Mouse (Mus musculus) stomach, embryonic 16.5 days (tissue): ENCODE results near the gene Cyld. TPM values are rescaled to one million over a fixed set of nuclear protein-coding genes. Genes with fewer than 3 reads are reported as not detected.

ENCODE experiments used
- ATAC-seq: fragments of 200-750 bp; cut with Nextera tagmentation; 2 replicates; pipeline ENCODE4 v1.8.0; 2017; ENCODE audit warnings: moderate number of reproducible peaks, moderate TSS enrichment; ENCODE audit not compliant: insufficient read depth, low FRiP score
- H3K27ac ChIP-seq: fragments of 300-500 bp; sonication (generic); 2 replicates; pipeline ENCODE4 v1.5.1; 2014; ENCODE audit warnings: low read length
- H3K27me3 ChIP-seq: fragments of 300-500 bp; sonication (generic); 2 replicates; pipeline ENCODE4 v1.6.1; 2014; ENCODE audit warnings: low read length, control low read depth, mixed read lengths; ENCODE audit not compliant: control insufficient read depth, insufficient read depth
- H3K36me3 ChIP-seq: fragments of 300-500 bp; sonication (generic); 2 replicates; pipeline ENCODE4 v1.6.1; 2014; ENCODE audit warnings: low read length; ENCODE audit not compliant: control insufficient read depth, insufficient read depth
- H3K4me1 ChIP-seq: fragments of 300-500 bp; sonication (generic); 2 replicates; pipeline ENCODE4 v1.6.1; 2014; ENCODE audit warnings: low read length, control low read depth, mixed read lengths; ENCODE audit not compliant: control insufficient read depth, insufficient read depth
- H3K4me2 ChIP-seq: fragments of 300-500 bp; sonication (generic); 2 replicates; pipeline ENCODE4 v1.6.1; 2014; ENCODE audit warnings: low read depth, low read length, mixed read lengths
- H3K4me3 ChIP-seq: fragments of 300-500 bp; sonication (generic); replicated peaks from 2 replicates; pipeline ENCODE4 v1.5.1; 2014; ENCODE audit warnings: mild to moderate bottlenecking, low read length
- H3K9ac ChIP-seq: fragments of 300-500 bp; sonication (generic); 2 replicates; pipeline ENCODE4 v1.6.1; 2014; ENCODE audit warnings: low read length
- H3K9me3 ChIP-seq: fragments of 300-500 bp; sonication (generic); replicated peaks from 2 replicates; pipeline ENCODE4 v1.6.1; 2016; ENCODE audit warnings: low read length, control low read depth; ENCODE audit not compliant: control insufficient read depth
- WGBS: fragments of 180-500 bp; shearing (Covaris S2); extraction: QIAGEN DNeasy Blood & Tissue Kit; methylation state at CpG from one replicate; pipeline ENCODE4 v1.1.7; 2014; 5-methylcytosine and 5-hydroxymethylcytosine counted together
- polyA plus RNA-seq: library from polyadenylated mRNA; unstranded; fragments of >200 nt; fragmentation: Nextera tagmentation; extraction: Ambion mirVana; gene quantifications from 2 replicates; pipeline ENCODE4 v1.2.1, GENCODE M21; 2015

The Cyld gene
- polyA plus RNA-seq, 1 experiment from 2014 or later, result 15.6 TPM

GRCm38 (mm10) chr8:88793746-88794614, 97.2 kb downstream of the Cyld start:
- H3K4me1 ChIP-seq, result 0 out of 2 replicates have a peak, but pooled peaks cover 5% of the 10 kb centered on the region
- WGBS, result 85% methylated on average over 24 of the region's 24 CpGs
- H3K9me3 ChIP-seq, result no peaks in the 10 kb centered on the region
- no peak overlapping the region for H3K4me2 ChIP-seq
- no peaks in the 10 kb centered on the region for H3K27me3 ChIP-seq
- no peak for ATAC-seq
- H3K4me3 ChIP-seq, result no peak overlapping the region
- H3K27ac ChIP-seq, result no peak overlapping the region
- no peak overlapping the region for H3K9ac ChIP-seq
- no peaks in the 10 kb centered on the region for H3K36me3 ChIP-seq

- 73% methylated on average over 7 of the region's 7 CpGs for whole genome bisulfite sequencing
- Histone ChIP-seq H3K27ac (no peak overlapping the region), H3K36me3 (no peaks in the 10 kb centered on the region), H3K4me2 (no peak overlapping the region), H3K4me1 (0 out of 2 replicates have a peak, but pooled peaks cover 5% of the 10 kb centered on the region), H3K27me3 (no peaks in the 10 kb centered on the region), H3K4me3 (no peak overlapping the region), H3K9ac (no peak overlapping the region), H3K9me3 (no peaks in the 10 kb centered on the region)
- no peak for ATAC-seq
Observed at GRCm38 (mm10) chr8:88794615-88794907, 97.7 kb downstream of the Cyld start.

- Histone ChIP-seq H3K27ac (no peak overlapping the region), H3K4me3 (no peak overlapping the region), H3K27me3 (no peaks in the 10 kb centered on the region), H3K36me3 (no peaks in the 10 kb centered on the region), H3K9ac (no peak overlapping the region), H3K4me2 (no peak overlapping the region), H3K4me1 (0 out of 2 replicates have a peak, but pooled peaks cover 5% of the 10 kb centered on the region), H3K9me3 (no peaks in the 10 kb centered on the region)
- 84% methylated on average over 5 of the region's 5 CpGs for WGBS
- ATAC-seq, result no peak
Observed at GRCm38 (mm10) chr8:88795896-88796295, 99.1 kb downstream of the Cyld start.

GRCm38 (mm10) chr8:88796651-88797050, 99.8 kb downstream of the Cyld start:
- H3K4me1 ChIP-seq, result 0 out of 2 replicates have a peak, but pooled peaks cover 5% of the 10 kb centered on the region
- H3K4me2 ChIP-seq, result no peak overlapping the region
- H3K36me3 ChIP-seq, result no peaks in the 10 kb centered on the region
- no peak overlapping the region for H3K4me3 ChIP-seq
- H3K9me3 ChIP-seq, result no peaks in the 10 kb centered on the region
- no peak for ATAC-seq
- H3K27me3 ChIP-seq, result no peaks in the 10 kb centered on the region
- H3K9ac ChIP-seq, result no peak overlapping the region
- WGBS, result 77% methylated on average over 9 of the region's 9 CpGs
- no peak overlapping the region for H3K27ac ChIP-seq

Other genes with a start within 250 kb of the Cyld start
- gene Nkd1, start 175.7 kb upstream of the Cyld start, polyA plus RNA-seq, result 36.4 and 36.8 TPM in 2 replicates
- 1.4 and 1.9 TPM in 2 replicates for gene Snx20, start 60.9 kb upstream of the Cyld start, polyA plus RNA-seq
- gene Nod2, start 49.7 kb upstream of the Cyld start, polyA plus RNA-seq, result 0.28 and 0.44 TPM in 2 replicates